Mouse (Mus musculus) monocyte, adult 2 months (primary cell): ENCODE data around the gene Tanc1.
"Not testable (repeated sequence)": the region's sequence is repeated elsewhere in the genome, so short reads cannot be mapped to it uniquely, and the experiment has no call there.

ENCODE experiments used
- DNase-seq, 2 experiments: peaks; one replicate each; pipeline ENCODE4 v3.0.0; 2022; ENCODE audit warnings: low spot score in 2 of 2, low read depth in 1 of 2

Gene Tanc1

GRCm38 (mm10) chr2:59820088-59820487 is 208.2 kb downstream of the Tanc1 start:
- DNase-seq = no peak

GRCm38 (mm10) chr2:59821044-59821443 is 209.2 kb downstream of the Tanc1 start:
- no peak for DNase-seq

GRCm38 (mm10) chr2:59824289-59824688 is 212.4 kb downstream of the Tanc1 start:
- no peak for DNase-seq

- no peak for DNase-seq
These were observed 213.5 kb downstream of the Tanc1 start for GRCm38 (mm10) chr2:59825380-59825779.

GRCm38 (mm10) chr2:59828103-59828655 is 216.3 kb downstream of the Tanc1 start:
- DNase-seq = no peak

- no peak for DNase-seq
These were observed 217.1 kb downstream of the Tanc1 start for GRCm38 (mm10) chr2:59828777-59829508.

- no peak for DNase-seq
These were observed 217.9 kb downstream of the Tanc1 start for GRCm38 (mm10) chr2:59829718-59830117.

GRCm38 (mm10) chr2:59830151-59830550 is 218.3 kb downstream of the Tanc1 start:
- no peak for DNase-seq

- DNase-seq = no peak
These were observed 219.1 kb downstream of the Tanc1 start for GRCm38 (mm10) chr2:59830940-59831339.

GRCm38 (mm10) chr2:59831831-59832230 is 220.0 kb downstream of the Tanc1 start:
- DNase-seq = no peak

- DNase-seq = no peak
These were observed 227.0 kb downstream of the Tanc1 start for GRCm38 (mm10) chr2:59838825-59839224.

- no peak for DNase-seq
These were observed 227.9 kb downstream of the Tanc1 start for GRCm38 (mm10) chr2:59839755-59840154.

- DNase-seq = no peak
These were observed 228.3 kb downstream of the Tanc1 start for GRCm38 (mm10) chr2:59840191-59840590.

GRCm38 (mm10) chr2:59841189-59841939 is 229.5 kb downstream of the Tanc1 start:
- no peak for DNase-seq

GRCm38 (mm10) chr2:59841944-59842343 is 230.1 kb downstream of the Tanc1 start:
- DNase-seq = no peak

- no peak for DNase-seq
These were observed 230.7 kb downstream of the Tanc1 start for GRCm38 (mm10) chr2:59842556-59843008.

GRCm38 (mm10) chr2:59843156-59843555 is 231.3 kb downstream of the Tanc1 start:
- DNase-seq = no peak

- DNase-seq = no peak
These were observed 232.0 kb downstream of the Tanc1 start for GRCm38 (mm10) chr2:59843848-59844247.

- DNase-seq = not testable (repeated sequence)
These were observed 240.0 kb downstream of the Tanc1 start for GRCm38 (mm10) chr2:59851885-59852284.

- DNase-seq = no peak
These were observed 241.1 kb downstream of the Tanc1 start for GRCm38 (mm10) chr2:59852916-59853315.

- no peak for DNase-seq
These were observed 241.7 kb downstream of the Tanc1 start for GRCm38 (mm10) chr2:59853543-59853942.

- no peak for DNase-seq
These were observed 242.5 kb downstream of the Tanc1 start for GRCm38 (mm10) chr2:59854363-59854762.
